Mouse (Mus musculus) olfactory bulb, adult 2 months (tissue): ENCODE measurements around the gene Hoxa6. TPM values are rescaled to one million over a fixed set of nuclear protein-coding genes. Genes with fewer than 3 reads are reported as not detected.

Source experiments
- H3K27ac ChIP-seq: fragments of 200-500 bp; 2 replicates; pipeline ENCODE4 v1.5.1; 2012; ENCODE audit warnings: low read depth, low read length; ENCODE audit not compliant: insufficient read depth
- H3K4me1 ChIP-seq: fragments of 200-500 bp; 2 replicates; pipeline ENCODE4 v1.6.1; 2012; ENCODE audit warnings: low read length; ENCODE audit not compliant: control insufficient read depth, insufficient read depth
- H3K4me3 ChIP-seq: fragments of 200-500 bp; 2 replicates; pipeline ENCODE4 v1.5.1; 2012; ENCODE audit warnings: mild to moderate bottlenecking, low read depth, low read length, moderate library complexity; ENCODE audit not compliant: insufficient read depth
- CTCF ChIP-seq: fragments of 200-500 bp; IDR thresholded peaks from 2 replicates; pipeline ENCODE4 v1.5.1; 2012; ENCODE audit warnings: low read depth, mild to moderate bottlenecking, low read length, moderate library complexity; ENCODE audit not compliant: insufficient read depth
- POLR2A ChIP-seq: fragments of 200-500 bp; IDR thresholded peaks from 2 replicates; pipeline ENCODE4 v1.6.1; 2012; ENCODE audit warnings: mild to moderate bottlenecking, low read depth, low read length, moderate library complexity; ENCODE audit not compliant: insufficient read depth
- WGBS: fragments of 180-500 bp; shearing (Covaris S2); methylation state at CpG from one replicate; pipeline ENCODE4 v1.1.7; 2018; 5-methylcytosine and 5-hydroxymethylcytosine counted together
- polyA plus RNA-seq: library from polyadenylated mRNA; stranded (reverse); fragments of >200 nt; gene quantifications from 2 replicates; pipeline ENCODE4 v1.2.4, GENCODE M21; 2012; ENCODE audit warnings: low replicate concordance; ENCODE audit not compliant: missing spikeins, insufficient read depth, insufficient read length

The Hoxa6 gene
- polyA plus RNA-seq, 1 experiment = not detected

GRCm38 (mm10) chr6:52235866-52236265 lies 27.3 kb upstream of the Hoxa6 start:
- Histone ChIP-seq H3K27ac (no peak overlapping the region), H3K4me1 (no peaks in the 10 kb centered on the region), H3K4me3 (no peak overlapping the region)
- TF ChIP-seq POLR2A (no peak), CTCF (no peak)
- WGBS = 23% methylated on average over 6 of the region's 6 CpGs

- H3K4me3 ChIP-seq = no peak overlapping the region
- no peaks in the 10 kb centered on the region for H3K4me1 ChIP-seq
- no peak overlapping the region for H3K27ac ChIP-seq
- TF ChIP-seq CTCF (no peak), POLR2A (no peak)
- WGBS = 33% methylated on average over 9 of the region's 9 CpGs
Observed at GRCm38 (mm10) chr6:52235267-52235666, 26.7 kb upstream of the Hoxa6 start.

GRCm38 (mm10) chr6:52234428-52235140 lies 26.1 kb upstream of the Hoxa6 start:
- Histone ChIP-seq H3K4me1 (no peaks in the 10 kb centered on the region), H3K4me3 (no peak overlapping the region), H3K27ac (no peak overlapping the region)
- TF ChIP-seq CTCF (no peak), POLR2A (no peak)
- WGBS = 2% methylated on average over 64 of the region's 68 CpGs

- H3K27ac ChIP-seq = no peak overlapping the region
- H3K4me1 ChIP-seq = no peaks in the 10 kb centered on the region
- no peak for TF ChIP-seq POLR2A
- H3K4me3 ChIP-seq = no peak overlapping the region
- 2% methylated on average over 70 of the region's 70 CpGs for WGBS
Observed at GRCm38 (mm10) chr6:52233546-52234427, 25.3 kb upstream of the Hoxa6 start.

- 3% methylated on average over 23 of the region's 23 CpGs for WGBS
- no peak overlapping the region for H3K4me3 ChIP-seq
- no peak for TF ChIP-seq POLR2A
- TF ChIP-seq CTCF = no peak
- H3K27ac ChIP-seq = no peak overlapping the region
- no peaks in the 10 kb centered on the region for H3K4me1 ChIP-seq
Observed at GRCm38 (mm10) chr6:52232984-52233545, 24.5 kb upstream of the Hoxa6 start.

GRCm38 (mm10) chr6:52232568-52232965 lies 24.0 kb upstream of the Hoxa6 start:
- WGBS = 1% methylated on average over 18 of the region's 18 CpGs
- Histone ChIP-seq H3K27ac (no peak overlapping the region), H3K4me3 (no peak overlapping the region), H3K4me1 (no peaks in the 10 kb centered on the region)
- TF ChIP-seq POLR2A = no peak
- TF ChIP-seq CTCF = no peak

- H3K4me3 ChIP-seq = no peak overlapping the region
- TF ChIP-seq CTCF (no peak), POLR2A (no peak)
- whole genome bisulfite sequencing = 4% methylated on average over 18 of the region's 18 CpGs
- H3K4me1 ChIP-seq = no peaks in the 10 kb centered on the region
- H3K27ac ChIP-seq = no peak overlapping the region
Observed at GRCm38 (mm10) chr6:52231885-52232567, 23.5 kb upstream of the Hoxa6 start.

- no peak within 1 kb of the TSS for H3K4me3 ChIP-seq
- TF ChIP-seq POLR2A = no peak
- TF ChIP-seq CTCF = no peak
- 2% methylated on average over 25 of the region's 36 CpGs for WGBS
- H3K4me1 ChIP-seq = no peaks in the 10 kb centered on the region
- H3K27ac ChIP-seq = no peak within 1 kb of the TSS
Observed at GRCm38 (mm10) chr6:52230516-52231165, 22.1 kb upstream of the Hoxa6 start, which contains the start of gene Hoxa9. Gene Hoxa9, minus strand, starts transcription at chr6:52231089.
